Mouse (Mus musculus) CH12.LX (cell line): Measurements from ENCODE around the gene Grrp1. TPM values are rescaled to one million over a fixed set of nuclear protein-coding genes. Genes with fewer than 3 reads are reported as not detected.

Source experiments
- DNase-seq: peaks from one replicate; pipeline ENCODE4 v3.0.0-alpha.2; 2013; ENCODE audit errors: extremely low read depth
- H3K27ac ChIP-seq: 2 replicates; pipeline ENCODE4 v1.5.1; 2012; ENCODE audit warnings: low read depth, mild to moderate bottlenecking, control low read depth, moderate library complexity; ENCODE audit not compliant: insufficient read depth
- H3K27me3 ChIP-seq: replicated peaks from 2 replicates; pipeline ENCODE3; 2012; ENCODE audit warnings: inconsistent platforms
- H3K36me3 ChIP-seq, 2 experiments: replicated peaks in 1 of 2; 2 replicates each; pipeline versions ENCODE3 to v1.6.1; 2012; ENCODE audit warnings: inconsistent platforms in 1 of 2, low read length in 1 of 2, mild to moderate bottlenecking in 1 of 2, mixed read lengths in 1 of 2, moderate library complexity in 1 of 2; ENCODE audit not compliant: control insufficient read depth in 1 of 2, insufficient read depth in 1 of 2
- H3K4me1 ChIP-seq, 2 experiments: 2 replicates each; pipeline ENCODE4 v1.6.1; 2012; ENCODE audit warnings: inconsistent platforms in 1 of 2, moderate library complexity in 1 of 2; ENCODE audit not compliant: insufficient read depth in 2 of 2, control insufficient read depth in 1 of 2
- H3K4me2 ChIP-seq: 2 replicates; pipeline ENCODE4 v1.6.1; 2012; ENCODE audit warnings: low read depth, mild to moderate bottlenecking, control low read depth; ENCODE audit not compliant: poor library complexity, insufficient read depth, severe bottlenecking
- H3K4me3 ChIP-seq, 3 experiments: fragments of 150-350 bp in 1 of 3; sonication (generic) in 1 of 3; replicated peaks in 1 of 3; 2 replicates each; pipeline versions ENCODE3 to v1.5.1; 2011 to 2012; ENCODE audit warnings: low read depth in 2 of 3, low read length in 2 of 3, mild to moderate bottlenecking in 2 of 3, moderate library complexity in 2 of 3, control low read depth in 1 of 3, improper control_type of control experiment in 1 of 3, inconsistent platforms in 1 of 3, mixed read lengths in 1 of 3; ENCODE audit not compliant: poor library complexity in 1 of 3
- H3K79me2 ChIP-seq: replicated peaks from 2 replicates; pipeline ENCODE4 v1.6.1; 2012; ENCODE audit warnings: mild to moderate bottlenecking, moderate library complexity; ENCODE audit not compliant: control insufficient read depth, poor library complexity, insufficient read depth, severe bottlenecking; ENCODE audit errors: extremely low read depth
- H3K9ac ChIP-seq: 2 replicates; pipeline ENCODE4 v1.6.1; 2012; ENCODE audit warnings: low read depth, mild to moderate bottlenecking, control low read depth, moderate library complexity; ENCODE audit not compliant: insufficient read depth
- H3K9me3 ChIP-seq: replicated peaks from 2 replicates; pipeline ENCODE3; 2012; ENCODE audit warnings: low read length, inconsistent platforms, mixed read lengths
- BHLHE40 ChIP-seq: IDR thresholded peaks from 2 replicates; pipeline ENCODE4 v1.6.1; 2011; ENCODE audit warnings: mild to moderate bottlenecking, low read depth, low read length, improper control_type of control experiment
- CHD1 ChIP-seq: IDR thresholded peaks from 2 replicates; pipeline ENCODE4 v1.6.1; 2012; ENCODE audit warnings: low read depth, low read length, improper control_type of control experiment, inconsistent platforms
- CTCF ChIP-seq, 2 experiments: IDR thresholded peaks in 1 of 2; conservative IDR thresholded peaks in 1 of 2; 2 replicates each; pipeline ENCODE4 v1.5.1; 2011 to 2012; ENCODE audit warnings: low read depth in 2 of 2, low read length in 2 of 2, improper control_type of control experiment in 1 of 2, inconsistent platforms in 1 of 2, mild to moderate bottlenecking in 1 of 2, moderate library complexity in 1 of 2
- ELF1 ChIP-seq: IDR thresholded peaks from 2 replicates; pipeline ENCODE4 v1.6.1; 2014; ENCODE audit warnings: low read depth, mild to moderate bottlenecking, inconsistent platforms, low read length, improper control_type of control experiment
- EP300 ChIP-seq: IDR thresholded peaks from 2 replicates; pipeline ENCODE4 v1.6.1; 2011; ENCODE audit warnings: low read length, improper control_type of control experiment
- ETS1 ChIP-seq: conservative IDR thresholded peaks from 2 replicates; pipeline ENCODE4 v1.6.1; 2012; ENCODE audit warnings: low read depth, mild to moderate bottlenecking, inconsistent platforms, low read length, improper control_type of control experiment, moderate library complexity
- GABPA ChIP-seq: IDR thresholded peaks from 2 replicates; pipeline ENCODE4 v1.6.1; 2012; ENCODE audit warnings: low read depth, low read length, improper control_type of control experiment, inconsistent platforms; ENCODE audit not compliant: insufficient replicate concordance
- JUN ChIP-seq: IDR thresholded peaks from 2 replicates; pipeline ENCODE4 v1.6.1; 2011; ENCODE audit warnings: low read depth, mild to moderate bottlenecking, low read length, improper control_type of control experiment, moderate library complexity; ENCODE audit not compliant: insufficient read depth
- JUND ChIP-seq: conservative IDR thresholded peaks from 2 replicates; pipeline ENCODE4 v1.6.1; 2011; ENCODE audit warnings: low read depth, low read length, improper control_type of control experiment
- MAX ChIP-seq: IDR thresholded peaks from 2 replicates; pipeline ENCODE4 v1.6.1; 2011; ENCODE audit warnings: low read length, improper control_type of control experiment
- MAZ ChIP-seq: IDR thresholded peaks from 2 replicates; pipeline ENCODE4 v1.6.1; 2012; ENCODE audit warnings: low read depth, mild to moderate bottlenecking, inconsistent platforms, low read length, improper control_type of control experiment, moderate library complexity
- MEF2A ChIP-seq: IDR thresholded peaks from 2 replicates; pipeline ENCODE4 v1.6.1; 2014; ENCODE audit warnings: low read depth, mild to moderate bottlenecking, inconsistent platforms, low read length, improper control_type of control experiment, borderline replicate concordance
- MXI1 ChIP-seq: IDR thresholded peaks from 2 replicates; pipeline ENCODE4 v1.6.1; 2011; ENCODE audit warnings: mild to moderate bottlenecking, low read depth, low read length, improper control_type of control experiment
- MYC ChIP-seq: IDR thresholded peaks from 2 replicates; pipeline ENCODE4 v1.6.1; 2011; ENCODE audit warnings: low read depth, mild to moderate bottlenecking, improper control_type of control experiment, low read length
- NELFE ChIP-seq: IDR thresholded peaks from 2 replicates; pipeline ENCODE4 v1.6.1; 2011; ENCODE audit warnings: low read depth, low read length, improper control_type of control experiment
- NRF1 ChIP-seq: IDR thresholded peaks from 2 replicates; pipeline ENCODE4 v1.6.1; 2014; ENCODE audit warnings: low read depth, mild to moderate bottlenecking, inconsistent platforms, low read length, improper control_type of control experiment, moderate library complexity
- PAX5 ChIP-seq: IDR thresholded peaks from 2 replicates; pipeline ENCODE4 v1.6.1; 2012; ENCODE audit warnings: low read length, inconsistent platforms, mixed read lengths
- POLR2A ChIP-seq: IDR thresholded peaks from 2 replicates; pipeline ENCODE4 v1.6.1; 2011; ENCODE audit warnings: low read depth, mild to moderate bottlenecking, improper control_type of control experiment, low read length
- POLR2AphosphoS2 ChIP-seq: IDR thresholded peaks from 2 replicates; pipeline ENCODE4 v1.6.1; 2011; ENCODE audit warnings: low read depth, low read length, improper control_type of control experiment
- RAD21 ChIP-seq: IDR thresholded peaks from 2 replicates; pipeline ENCODE4 v1.6.1; 2011; ENCODE audit warnings: low read depth, mild to moderate bottlenecking, low read length, improper control_type of control experiment, moderate library complexity
- RCOR1 ChIP-seq: conservative IDR thresholded peaks from 2 replicates; pipeline ENCODE4 v1.6.1; 2012; ENCODE audit warnings: low read depth, mild to moderate bottlenecking, inconsistent platforms, low read length, improper control_type of control experiment
- SIN3A ChIP-seq: IDR thresholded peaks from 2 replicates; pipeline ENCODE4 v1.6.1; 2012; ENCODE audit warnings: low read length, improper control_type of control experiment, inconsistent platforms
- SMC3 ChIP-seq: IDR thresholded peaks from 2 replicates; pipeline ENCODE4 v1.6.1; 2011; ENCODE audit warnings: low read depth, low read length, improper control_type of control experiment
- TBP ChIP-seq: conservative IDR thresholded peaks from 2 replicates; pipeline ENCODE4 v1.6.1; 2011; ENCODE audit warnings: low read depth, low read length, improper control_type of control experiment
- TCF12 ChIP-seq: IDR thresholded peaks from 2 replicates; pipeline ENCODE4 v1.6.1; 2014; ENCODE audit warnings: low read depth, mild to moderate bottlenecking, inconsistent platforms, low read length, improper control_type of control experiment
- UBTF ChIP-seq: IDR thresholded peaks from 2 replicates; pipeline ENCODE4 v1.6.1; 2012; ENCODE audit warnings: low read depth, mild to moderate bottlenecking, inconsistent platforms, low read length, improper control_type of control experiment, moderate library complexity
- USF1 ChIP-seq: IDR thresholded peaks from 2 replicates; pipeline ENCODE4 v1.6.1; 2014; ENCODE audit warnings: low read depth, mild to moderate bottlenecking, inconsistent platforms, low read length, improper control_type of control experiment
- USF2 ChIP-seq: conservative IDR thresholded peaks from 2 replicates; pipeline ENCODE4 v1.6.1; 2011; ENCODE audit warnings: low read depth, low read length, improper control_type of control experiment
- ZMIZ1 ChIP-seq: IDR thresholded peaks from 2 replicates; pipeline ENCODE4 v1.6.1; 2012; ENCODE audit warnings: low read depth, mild to moderate bottlenecking, inconsistent platforms, low read length, improper control_type of control experiment
- ZNF384 ChIP-seq: IDR thresholded peaks from 2 replicates; pipeline ENCODE4 v1.6.1; 2012; ENCODE audit warnings: low read depth, low read length, improper control_type of control experiment, inconsistent platforms
- dilution Hi-C: fragments of 300-500 bp; cut with MboI; formaldehyde crosslinking; loops from 2 replicates; pipeline ENCODE4 v1.14.3; 2020; ENCODE audit warnings: low sequenced_read_pairs; ENCODE audit not compliant: extremely low pct_unique_long_range_greater_than_20kb, extremely low pct_ligation_motif_present
- in situ Hi-C: fragments of 300-500 bp; cut with MboI; formaldehyde crosslinking; loops from 3 replicates; pipeline ENCODE4 v1.14.3; 2019; ENCODE audit warnings: low sequenced_read_pairs, low pct_ligation_motif_present, low pct_unique_long_range_greater_than_20kb, mixed read lengths
- polyA plus RNA-seq: library from polyadenylated mRNA; unstranded; fragments of >175 nt; gene quantifications from 2 replicates; pipeline ENCODE4 v1.2.1, GENCODE M21; 2012; ENCODE audit warnings: low read depth; ENCODE audit not compliant: insufficient read length
- total RNA-seq, 2 experiments: library from RNA; depleted of rRNA; stranded (reverse); fragments of 300-350 nt in 1 of 2; fragments of >200 nt in 1 of 2; gene quantifications; 2 replicates each; pipeline ENCODE4 v1.2.3; 2012 to 2014

Gene Grrp1
- total and polyA plus RNA-seq, 3 experiments, result not detected

- in situ Hi-C loops (loop anchor here (5.0 kb wide), 1 partner anchor 41 kb away; the partner anchor contains the start of gene Pdik1l), dilution Hi-C loops (no loop called here)
- Histone ChIP-seq H3K4me3 (no peak overlapping the region), H3K9ac (no peak overlapping the region), H3K9me3 (peaks cover 4% of the 10 kb centered on the region), H3K79me2 (peaks cover 10% of the 10 kb centered on the region; the same call in 1 of the 2 replicates), H3K27ac (no peak overlapping the region), H3K36me3 (peaks cover 7 to 17% of the 10 kb centered on the region in 2 experiments), H3K4me1 (peaks cover 9 to 24% of the 10 kb centered on the region in 2 experiments; a peak in 3 of 4 replicates), H3K4me2 (no peak overlapping the region), H3K27me3 (peaks cover 56% of the 10 kb centered on the region)
- no peak for DNase-seq
- no peak for TF ChIP-seq USF2
- TF ChIP-seq GABPA, result no peak
- no peak for TF ChIP-seq JUN
- TF ChIP-seq MAX, result no peak
- no peak for TF ChIP-seq SIN3A
- no peak for TF ChIP-seq CHD1
- no peak for TF ChIP-seq ZNF384
- TF ChIP-seq MXI1, result no peak
- TF ChIP-seq CTCF (conservative IDR thresholded peaks at IDR 0.05 in 1 of 2, IDR thresholded peaks at IDR 0.05 in 1 of 2; ENCODE audit: low read depth in 2 of 2, low read length in 2 of 2), result no peak
Observed at GRCm38 (mm10) chr4:134246256-134246655, 7.7 kb downstream of the Grrp1 start.

GRCm38 (mm10) chr4:134245148-134245843, 8.6 kb downstream of the Grrp1 start, which contains the start of gene Zfp593:
TSS of gene Zfp593 (minus strand) at chr4:134245592.
- Histone ChIP-seq H3K9me3 (no peaks in the 10 kb centered on the region), H3K4me2 (peak within 1 kb of the TSS; percentile 58), H3K27me3 (peaks cover 47% of the 10 kb centered on the region), H3K79me2 (peaks cover 10% of the 10 kb centered on the region; the same call in 1 of the 2 replicates), H3K9ac (peak within 1 kb of the TSS; percentile 69), H3K4me3 (peak within 1 kb of the TSS; percentile 81 to 93 (median 89)), H3K4me1 (peaks cover 9 to 24% of the 10 kb centered on the region in 2 experiments; a peak in 3 of 4 replicates), H3K36me3 (peaks cover 7 to 17% of the 10 kb centered on the region in 2 experiments), H3K27ac (no peak within 1 kb of the TSS)
- in situ Hi-C loops, result loop anchor here (5.0 kb wide), 1 partner anchor 42 kb away; the partner anchor contains the start of gene Pdik1l
- DNase-seq, result peak; percentile 91
- dilution Hi-C loops, result no loop called here
- TF ChIP-seq MYC, result peak; percentile 90
- TF ChIP-seq JUN, result peak; percentile 47
- TF ChIP-seq GABPA, result peak; percentile 34; the same call in 1 of the 2 replicates
- no peak for TF ChIP-seq TBP
- no peak for TF ChIP-seq CHD1
- 0 out of 2 replicates have a peak, but pooled peaks have one; percentile 49 for TF ChIP-seq JUND
- TF ChIP-seq PAX5, result no peak
- TF ChIP-seq POLR2AphosphoS2, result no peak
- peak; percentile 79 for TF ChIP-seq NELFE
- peak; percentile 21; the same call in 1 of the 2 replicates for TF ChIP-seq MEF2A
- TF ChIP-seq POLR2A, result peak; percentile 78
- TF ChIP-seq USF1, result no peak; the same call in 1 of the 2 replicates
- TF ChIP-seq TCF12, result peak; percentile 69; the same call in 1 of the 2 replicates
- TF ChIP-seq ZMIZ1, result 0 out of 2 replicates have a peak, but pooled peaks have one; percentile 40
- peak; percentile 97 for TF ChIP-seq MXI1
- TF ChIP-seq ELF1, result peak; percentile 93
- TF ChIP-seq BHLHE40, result peak; percentile 88
- TF ChIP-seq RCOR1, result no peak
- no peak for TF ChIP-seq MAZ
- TF ChIP-seq SIN3A, result peak; percentile 92
- no peak for TF ChIP-seq RAD21
- peak; percentile 26 for TF ChIP-seq SMC3
- peak; percentile 30 to 76 for TF ChIP-seq CTCF (conservative IDR thresholded peaks at IDR 0.05 in 1 of 2, IDR thresholded peaks at IDR 0.05 in 1 of 2; ENCODE audit: low read depth in 2 of 2, low read length in 2 of 2)
- TF ChIP-seq ETS1, result peak; percentile 57
- TF ChIP-seq UBTF, result no peak
- no peak for TF ChIP-seq EP300
- 0 out of 2 replicates have a peak, but pooled peaks have one; percentile 12 for TF ChIP-seq NRF1
